Mouse (Mus musculus): ENCODE data around the gene Tmem59l.

- TF ChIP-seq POLR2A (IDR thresholded peaks at IDR 0.05; ENCODE audit: extremely low read depth, insufficient read depth, low read length) (no peak), CTCF (IDR thresholded peaks at IDR 0.05; ENCODE audit: extremely low read depth, insufficient read depth, low read length) (no peak)
Observed at GRCm38 (mm10) chr8:70535701-70536100, 48.5 kb upstream of the Tmem59l start.

All from cortical plate, adult 2 months (tissue).